Mouse (Mus musculus) right cerebral cortex, adult 18-20 months (tissue): ENCODE measurements at regions not wholly inside any gene's neighbourhood (a gene's known extent, or its start where the extent isn't known, plus 50 kb on each side); places are given as distances from the start of the nearest gene placed in this dataset.

Experiments
- DNase-seq: peaks from one replicate; pipeline ENCODE4 v3.0.0; 2022; ENCODE audit warnings: mixed read lengths

- DNase-seq = no peak
Observed at GRCm38 (mm10) chr8:12504240-12504639, 68.6 kb upstream of the Spaca7 start.

- no peak for DNase-seq
Observed at GRCm38 (mm10) chr8:12504777-12505176, 68.1 kb upstream of the Spaca7 start.

GRCm38 (mm10) chr8:12510233-12510632, 62.6 kb upstream of the Spaca7 start:
- no peak for DNase-seq

GRCm38 (mm10) chr8:12513042-12513441, 59.8 kb upstream of the Spaca7 start:
- DNase-seq = no peak

GRCm38 (mm10) chr8:12514138-12514537, 58.7 kb upstream of the Spaca7 start:
- DNase-seq = no peak

GRCm38 (mm10) chr8:12521636-12522035, 51.2 kb upstream of the Spaca7 start:
- no peak for DNase-seq
